Mouse (Mus musculus): ENCODE results near the gene Filip1l. TPM values are rescaled to one million over a fixed set of nuclear protein-coding genes. Genes with fewer than 3 reads are reported as not detected.
A peak's percentile ranks its signal among the peaks of the same experiment; 100 is the strongest.

The Filip1l gene
- polyA plus RNA-seq, 1 experiment from 2014 or later: 11.8 TPM

DNA sequence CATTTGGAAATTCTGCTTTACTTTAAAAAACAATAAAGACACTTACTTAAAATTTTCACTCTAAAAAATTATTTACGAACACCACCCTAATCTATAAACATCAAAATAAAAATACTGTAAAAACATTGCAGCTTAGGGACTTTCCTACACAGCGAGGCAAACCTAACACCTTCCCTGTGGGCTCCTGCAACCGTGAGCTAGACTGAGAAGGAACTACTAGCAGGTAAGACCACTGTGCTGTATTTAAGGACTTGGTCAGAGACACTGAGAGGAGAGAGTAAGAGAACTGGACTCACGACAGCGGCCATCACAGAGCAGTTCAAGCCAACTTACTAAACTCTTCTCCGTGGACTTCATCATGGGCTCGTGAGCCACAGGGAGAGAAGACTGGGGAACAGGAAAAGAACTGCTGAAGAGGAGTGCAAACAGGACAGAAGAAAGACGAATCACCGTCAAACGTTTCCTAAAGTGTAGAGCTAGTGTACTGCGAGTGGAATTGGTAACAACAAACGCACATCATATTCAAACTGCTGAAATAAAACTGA, 117.5 kb downstream of the Filip1l start:
- H3K4me3 ChIP-seq (ENCODE audit: low read depth, low read length): no peak overlapping the region
- H3K9ac ChIP-seq (ENCODE audit: low read depth, low read length): no peak overlapping the region
- no peaks in the 10 kb centered on the region for H3K36me3 ChIP-seq (ENCODE audit: control insufficient read depth, insufficient read depth, low read length)
- no peak overlapping the region for H3K4me2 ChIP-seq (replicated peaks; ENCODE audit: low read depth, low read length)
- no peak overlapping the region for H3K27ac ChIP-seq (ENCODE audit: low read depth, low read length)
- H3K9me3 ChIP-seq (ENCODE audit: control insufficient read depth, low read length): no peaks in the 10 kb centered on the region
- ATAC-seq (ENCODE audit: low FRiP score) (no peak), DNase-seq (ENCODE audit: low spot score) (no peak)
- no peaks in the 10 kb centered on the region for H3K27me3 ChIP-seq (ENCODE audit: control insufficient read depth, insufficient read depth, low read length)
- WGBS: 92% methylated on average over 12 of the region's 12 CpGs
- H3K4me1 ChIP-seq (replicated peaks; ENCODE audit: control insufficient read depth, insufficient read depth, low read length): no peaks in the 10 kb centered on the region

DNA sequence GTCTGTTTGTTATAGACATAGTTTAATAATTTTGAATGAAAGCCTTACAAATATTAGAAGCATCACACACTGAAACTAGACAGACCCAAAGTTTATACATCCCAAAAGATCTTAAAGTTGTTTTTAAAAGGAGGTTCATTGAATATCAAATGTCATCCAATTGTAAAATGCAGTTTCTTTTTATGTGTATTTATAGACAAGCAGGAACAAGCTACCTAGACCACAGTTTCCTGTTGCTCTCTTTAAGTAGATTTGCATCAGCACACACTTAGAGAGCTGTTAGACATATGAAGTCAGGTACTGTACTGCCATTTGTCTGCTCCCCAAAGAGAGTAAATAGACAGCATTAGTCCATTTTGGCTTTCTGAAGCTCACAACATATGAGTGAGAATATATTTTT, 118.2 kb downstream of the Filip1l start:
- no peaks in the 10 kb centered on the region for H3K27me3 ChIP-seq (ENCODE audit: control insufficient read depth, insufficient read depth, low read length)
- ATAC-seq (ENCODE audit: low FRiP score) (no peak), DNase-seq (ENCODE audit: low spot score) (no peak)
- no peaks in the 10 kb centered on the region for H3K36me3 ChIP-seq (ENCODE audit: control insufficient read depth, insufficient read depth, low read length)
- no peaks in the 10 kb centered on the region for H3K9me3 ChIP-seq (ENCODE audit: control insufficient read depth, low read length)
- no peak overlapping the region for H3K27ac ChIP-seq (ENCODE audit: low read depth, low read length)
- H3K4me2 ChIP-seq (replicated peaks; ENCODE audit: low read depth, low read length): no peak overlapping the region
- no peaks in the 10 kb centered on the region for H3K4me1 ChIP-seq (replicated peaks; ENCODE audit: control insufficient read depth, insufficient read depth, low read length)
- no peak overlapping the region for H3K9ac ChIP-seq (ENCODE audit: low read depth, low read length)
- H3K4me3 ChIP-seq (ENCODE audit: low read depth, low read length): no peak overlapping the region

DNA sequence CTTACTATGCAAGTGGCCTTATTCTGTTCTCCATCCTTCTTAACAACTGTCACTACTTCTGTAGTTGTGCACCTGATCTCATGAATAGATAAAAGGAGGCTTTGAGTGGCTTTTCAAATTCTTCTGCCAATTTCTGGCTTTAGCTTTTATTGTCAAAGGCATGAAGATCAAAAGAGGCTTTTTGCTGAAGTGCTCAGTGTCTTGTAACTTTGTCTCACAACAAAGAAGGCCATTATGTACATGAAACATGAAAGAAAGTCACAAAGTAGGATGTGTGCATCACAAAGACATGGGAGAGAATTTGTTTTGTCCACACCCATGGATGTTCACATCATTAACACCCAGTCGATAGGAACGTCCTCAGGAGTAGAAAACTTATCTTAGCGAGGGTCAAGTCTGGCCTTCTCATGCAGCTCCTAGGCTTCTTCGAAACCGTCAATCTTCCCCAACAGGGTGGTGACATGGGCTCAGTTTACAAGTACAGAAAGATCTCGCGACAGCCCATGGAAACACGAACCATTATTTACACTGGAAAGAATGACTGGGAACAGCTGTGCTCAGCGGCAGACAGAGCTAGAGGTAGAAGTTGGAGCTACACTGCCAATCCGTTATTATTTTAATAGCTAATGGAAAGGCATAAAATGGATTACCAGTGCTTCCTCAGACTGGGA, 120.7 kb downstream of the Filip1l start:
- Histone ChIP-seq H3K4me3 (ENCODE audit: low read depth, low read length) (no peak overlapping the region), H3K27me3 (ENCODE audit: control insufficient read depth, insufficient read depth, low read length) (no peaks in the 10 kb centered on the region), H3K27ac (ENCODE audit: low read depth, low read length) (no peak overlapping the region), H3K9ac (ENCODE audit: low read depth, low read length) (no peak overlapping the region), H3K4me2 (replicated peaks; ENCODE audit: low read depth, low read length) (no peak overlapping the region), H3K9me3 (ENCODE audit: control insufficient read depth, low read length) (no peaks in the 10 kb centered on the region), H3K36me3 (ENCODE audit: control insufficient read depth, insufficient read depth, low read length) (no peaks in the 10 kb centered on the region), H3K4me1 (replicated peaks; ENCODE audit: control insufficient read depth, insufficient read depth, low read length) (no peaks in the 10 kb centered on the region)
- no peak for ATAC-seq (ENCODE audit: low FRiP score)
- no peak for DNase-seq (ENCODE audit: low spot score)
- 45% methylated on average over 10 of the region's 10 CpGs for WGBS

DNA sequence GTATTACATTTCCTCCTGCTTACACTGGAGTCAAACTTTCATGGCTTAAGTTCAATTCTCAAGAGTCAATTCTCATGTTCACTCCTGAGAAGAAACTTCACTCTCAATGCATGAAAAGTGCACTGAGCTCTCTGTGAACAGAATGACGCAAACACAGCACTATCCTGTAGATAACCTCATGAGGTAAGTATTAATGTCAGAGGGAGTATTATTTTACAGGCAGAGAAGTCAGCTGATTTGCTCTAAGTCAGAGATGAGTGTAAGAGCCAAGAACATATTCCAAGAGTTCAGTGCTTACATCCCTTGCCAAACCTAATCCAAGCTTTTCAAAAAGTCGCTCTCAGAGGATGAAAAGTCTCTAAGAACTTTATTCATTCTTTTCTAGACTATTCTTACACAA, 125.6 kb downstream of the Filip1l start:
- Histone ChIP-seq H3K27me3 (ENCODE audit: control insufficient read depth, insufficient read depth, low read length) (no peaks in the 10 kb centered on the region), H3K9me3 (ENCODE audit: control insufficient read depth, low read length) (no peaks in the 10 kb centered on the region), H3K4me2 (replicated peaks; ENCODE audit: low read depth, low read length) (no peak overlapping the region), H3K4me3 (ENCODE audit: low read depth, low read length) (no peak overlapping the region), H3K36me3 (ENCODE audit: control insufficient read depth, insufficient read depth, low read length) (no peaks in the 10 kb centered on the region), H3K9ac (ENCODE audit: low read depth, low read length) (no peak overlapping the region), H3K27ac (ENCODE audit: low read depth, low read length) (no peak overlapping the region), H3K4me1 (replicated peaks; ENCODE audit: control insufficient read depth, insufficient read depth, low read length) (no peaks in the 10 kb centered on the region)
- DNase-seq (ENCODE audit: low spot score) (no peak), ATAC-seq (ENCODE audit: low FRiP score) (no peak)
- 91% methylated on average over 2 of the region's 2 CpGs for WGBS

DNA sequence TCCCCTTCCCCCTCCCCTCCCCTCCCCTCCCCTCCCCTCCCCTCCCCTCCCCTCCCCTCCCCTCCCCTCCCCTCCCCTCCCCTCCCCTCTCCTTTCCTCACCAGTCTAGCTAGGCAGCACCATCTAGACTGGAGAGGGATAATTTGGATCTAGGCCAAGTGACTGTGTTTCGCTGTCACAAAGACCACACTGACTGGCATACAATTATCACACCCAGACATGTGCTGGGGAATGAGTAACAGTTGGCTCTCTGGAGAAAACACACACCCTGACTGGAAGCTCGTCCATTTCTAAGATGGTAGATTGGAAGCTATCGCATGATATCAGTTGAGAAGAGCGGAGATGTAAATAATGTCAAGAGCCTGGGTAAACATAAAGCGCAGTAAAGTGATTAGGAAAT, 126.9 kb downstream of the Filip1l start:
- 87% methylated on average over 5 of the region's 5 CpGs for WGBS
- peak; percentile 38; the same call in 1 of the 2 replicates for ATAC-seq (ENCODE audit: low FRiP score)
- no peaks in the 10 kb centered on the region for H3K9me3 ChIP-seq (ENCODE audit: control insufficient read depth, low read length)

DNA sequence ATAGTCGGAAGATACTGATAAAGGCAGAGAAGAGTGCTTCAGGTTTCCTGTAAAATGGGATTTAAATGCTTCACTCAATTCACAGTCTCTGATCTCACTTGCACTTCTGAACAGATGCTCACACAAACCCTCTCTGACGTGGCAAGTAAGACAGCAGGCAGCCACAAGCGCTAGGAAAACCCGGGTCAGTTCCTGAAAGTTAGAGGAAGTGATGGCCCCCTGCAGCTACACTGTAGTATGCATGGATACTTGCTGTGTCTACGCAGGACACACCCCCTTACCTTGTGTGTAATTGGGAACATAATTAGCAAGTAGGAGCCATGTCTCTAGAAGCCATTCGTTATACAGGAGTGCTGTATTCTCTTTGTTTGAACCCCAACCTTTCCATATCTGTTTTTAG, 129.4 kb downstream of the Filip1l start:
- Histone ChIP-seq H3K4me3 (ENCODE audit: low read depth, low read length) (no peak overlapping the region), H3K4me1 (replicated peaks; ENCODE audit: control insufficient read depth, insufficient read depth, low read length) (no peaks in the 10 kb centered on the region), H3K4me2 (replicated peaks; ENCODE audit: low read depth, low read length) (no peak overlapping the region), H3K27me3 (ENCODE audit: control insufficient read depth, insufficient read depth, low read length) (no peaks in the 10 kb centered on the region), H3K9me3 (ENCODE audit: control insufficient read depth, low read length) (no peaks in the 10 kb centered on the region), H3K27ac (ENCODE audit: low read depth, low read length) (no peak overlapping the region), H3K36me3 (ENCODE audit: control insufficient read depth, insufficient read depth, low read length) (no peaks in the 10 kb centered on the region), H3K9ac (ENCODE audit: low read depth, low read length) (no peak overlapping the region)
- DNase-seq (ENCODE audit: low spot score) (no peak), ATAC-seq (ENCODE audit: low FRiP score) (no peak)
- WGBS: 60% methylated on average over 6 of the region's 6 CpGs

More for the DNA sequence above, 126.9 kb downstream of the Filip1l start:
- Histone ChIP-seq H3K4me2 (replicated peaks; ENCODE audit: low read depth, low read length) (no peak overlapping the region), H3K4me1 (replicated peaks; ENCODE audit: control insufficient read depth, insufficient read depth, low read length) (no peaks in the 10 kb centered on the region), H3K4me3 (ENCODE audit: low read depth, low read length) (no peak overlapping the region), H3K9ac (ENCODE audit: low read depth, low read length) (no peak overlapping the region), H3K27ac (ENCODE audit: low read depth, low read length) (no peak overlapping the region), H3K36me3 (ENCODE audit: control insufficient read depth, insufficient read depth, low read length) (no peaks in the 10 kb centered on the region), H3K27me3 (ENCODE audit: control insufficient read depth, insufficient read depth, low read length) (no peaks in the 10 kb centered on the region)
- DNase-seq (ENCODE audit: low spot score): no peak

DNA sequence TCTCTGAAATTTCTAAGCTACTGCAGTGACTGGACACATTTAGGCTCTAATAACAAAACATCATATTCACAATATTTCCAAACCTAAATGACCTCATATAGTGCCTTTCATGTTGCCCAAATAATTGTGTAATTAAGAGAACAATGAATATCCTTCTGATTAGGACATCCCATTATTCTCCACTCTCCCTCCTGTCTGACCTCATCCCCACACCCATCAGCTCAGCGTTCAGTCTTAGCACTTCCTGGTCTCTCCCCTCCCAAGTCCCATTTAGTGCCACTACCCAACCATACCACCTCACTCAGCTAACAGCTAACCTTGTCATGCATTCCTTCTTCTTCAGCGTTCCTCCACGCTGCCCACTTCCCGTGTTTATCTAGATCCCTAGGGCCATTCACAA, 130.0 kb downstream of the Filip1l start:
- Histone ChIP-seq H3K9ac (ENCODE audit: low read depth, low read length) (no peak overlapping the region), H3K9me3 (ENCODE audit: control insufficient read depth, low read length) (no peaks in the 10 kb centered on the region), H3K4me2 (replicated peaks; ENCODE audit: low read depth, low read length) (no peak overlapping the region), H3K27me3 (ENCODE audit: control insufficient read depth, insufficient read depth, low read length) (no peaks in the 10 kb centered on the region), H3K4me1 (replicated peaks; ENCODE audit: control insufficient read depth, insufficient read depth, low read length) (no peaks in the 10 kb centered on the region), H3K4me3 (ENCODE audit: low read depth, low read length) (no peak overlapping the region), H3K36me3 (ENCODE audit: control insufficient read depth, insufficient read depth, low read length) (no peaks in the 10 kb centered on the region), H3K27ac (ENCODE audit: low read depth, low read length) (no peak overlapping the region)
- whole genome bisulfite sequencing: 84% methylated on average over 4 of the region's 4 CpGs
- ATAC-seq (ENCODE audit: low FRiP score) (no peak), DNase-seq (ENCODE audit: low spot score) (no peak)

DNA sequence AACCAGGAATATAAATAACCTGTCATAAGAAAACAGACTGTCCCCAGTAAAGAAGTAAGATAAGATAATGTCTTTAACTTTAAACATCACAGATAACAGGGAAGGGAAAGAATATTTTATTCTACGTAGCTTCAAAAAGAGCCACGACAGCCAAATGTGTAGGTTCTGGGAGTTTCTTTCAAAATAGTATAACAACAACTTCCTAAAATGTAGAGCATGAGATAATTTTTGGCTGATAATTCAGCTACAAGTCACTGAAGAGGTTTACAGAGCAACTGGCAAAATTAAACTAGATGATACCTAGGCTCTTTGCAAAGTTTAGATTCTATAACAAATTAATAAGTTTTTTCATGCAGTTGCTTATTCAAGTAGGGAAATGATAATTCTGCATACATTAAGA, 130.6 kb downstream of the Filip1l start:
- 93% methylated on average over 2 of the region's 2 CpGs for WGBS
- no peaks in the 10 kb centered on the region for H3K4me1 ChIP-seq (replicated peaks; ENCODE audit: control insufficient read depth, insufficient read depth, low read length)
- no peak overlapping the region for H3K4me2 ChIP-seq (replicated peaks; ENCODE audit: low read depth, low read length)
- no peak overlapping the region for H3K27ac ChIP-seq (ENCODE audit: low read depth, low read length)
- ATAC-seq (ENCODE audit: low FRiP score): no peak
- H3K9ac ChIP-seq (ENCODE audit: low read depth, low read length): no peak overlapping the region
- H3K27me3 ChIP-seq (ENCODE audit: control insufficient read depth, insufficient read depth, low read length): no peaks in the 10 kb centered on the region
- H3K36me3 ChIP-seq (ENCODE audit: control insufficient read depth, insufficient read depth, low read length): no peaks in the 10 kb centered on the region
- no peaks in the 10 kb centered on the region for H3K9me3 ChIP-seq (ENCODE audit: control insufficient read depth, low read length)
- H3K4me3 ChIP-seq (ENCODE audit: low read depth, low read length): no peak overlapping the region
- no peak for DNase-seq (ENCODE audit: low spot score)

DNA sequence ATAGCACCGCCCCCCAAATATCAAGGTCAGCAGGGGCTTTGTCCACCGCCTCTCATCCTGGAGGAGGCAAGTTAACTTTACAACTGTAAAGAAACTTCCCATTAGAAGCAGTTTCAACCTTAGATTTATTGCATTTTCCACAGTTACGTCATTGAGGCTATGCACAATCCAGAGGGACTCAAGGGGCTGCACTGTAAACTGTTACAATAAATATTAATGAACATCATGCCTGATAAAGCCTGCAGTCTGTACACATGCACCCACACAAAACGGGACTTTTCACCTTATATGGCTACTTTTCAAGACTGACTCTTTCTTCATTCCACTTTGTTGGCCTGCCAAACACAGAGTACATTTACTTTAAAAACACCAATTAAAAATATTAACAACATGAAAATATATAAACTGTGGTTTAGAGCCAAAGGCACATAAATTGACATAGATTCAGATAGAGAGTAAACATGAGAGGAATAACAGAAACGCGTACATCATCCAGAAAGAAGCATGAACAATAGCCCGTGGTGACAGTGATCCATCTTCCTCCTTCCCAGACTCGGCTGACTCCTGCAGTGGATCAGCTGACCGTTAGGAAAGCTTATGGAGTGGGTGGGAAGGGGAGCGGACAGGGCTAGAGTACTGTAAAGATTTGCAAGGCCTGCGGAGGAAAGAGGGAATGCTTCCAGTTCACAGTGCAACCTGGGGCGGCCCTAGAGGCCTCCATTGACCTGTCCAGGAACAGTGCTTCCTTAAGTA, 131.3 kb downstream of the Filip1l start:
- Histone ChIP-seq H3K27me3 (ENCODE audit: control insufficient read depth, insufficient read depth, low read length) (no peaks in the 10 kb centered on the region), H3K4me1 (replicated peaks; ENCODE audit: control insufficient read depth, insufficient read depth, low read length) (no peaks in the 10 kb centered on the region), H3K4me2 (replicated peaks; ENCODE audit: low read depth, low read length) (no peak overlapping the region), H3K9ac (ENCODE audit: low read depth, low read length) (no peak overlapping the region), H3K4me3 (ENCODE audit: low read depth, low read length) (no peak overlapping the region), H3K9me3 (ENCODE audit: control insufficient read depth, low read length) (no peaks in the 10 kb centered on the region), H3K27ac (ENCODE audit: low read depth, low read length) (no peak overlapping the region), H3K36me3 (ENCODE audit: control insufficient read depth, insufficient read depth, low read length) (no peaks in the 10 kb centered on the region)
- 67% methylated on average over 12 of the region's 12 CpGs for WGBS
- no peak for DNase-seq (ENCODE audit: low spot score)
- peak; percentile 53; the same call in 1 of the 2 replicates for ATAC-seq (ENCODE audit: low FRiP score)
